Mouse (Mus musculus): Measurements from ENCODE around the gene Nek6. TPM values are rescaled to one million over a fixed set of nuclear protein-coding genes. Genes with fewer than 3 reads are reported as not detected.

Nek6 gene
- 25.4 and 40.4 TPM in 2 replicates for polyA plus RNA-seq (2015; fragmentation: Nextera tagmentation; extraction: Ambion mirVana)

GRCm38 (mm10) chr2:38511487-38512307 is at the start of gene Nek6:
TSS of gene Nek6 (plus strand) at chr2:38511643.

GRCm38 (mm10) chr2:38643625-38644427 is 132.4 kb downstream of the Nek6 start, which contains the start of gene Psmb7:
TSS of gene Psmb7 (minus strand) at chr2:38644087.

Small RNA genes lying within 50 kb of the gene (microRNA-seq; reads per million reads assigned to microRNA genes)
- not detected for gene Gm27634 (ENCODE audit: borderline replicate concordance, insufficient number of aligned reads)

Other genes starting within 250 kb of the Nek6 start
- gene Dennd1a, start 224.3 kb upstream of the Nek6 start, polyA plus RNA-seq (2015; fragmentation: Nextera tagmentation; extraction: Ambion mirVana) = 9.1 and 10.0 TPM in 2 replicates
- gene Lhx2, start 172.4 kb upstream of the Nek6 start, polyA plus RNA-seq (2015; fragmentation: Nextera tagmentation; extraction: Ambion mirVana) = 0.07 and 0.33 TPM in 2 replicates
- gene Psmb7, start 132.4 kb downstream of the Nek6 start, polyA plus RNA-seq (2015; fragmentation: Nextera tagmentation; extraction: Ambion mirVana) = 261 and 305 TPM in 2 replicates
- gene Nr5a1, start 202.9 kb downstream of the Nek6 start, polyA plus RNA-seq (2015; fragmentation: Nextera tagmentation; extraction: Ambion mirVana) = 60.4 and 189 TPM in 2 replicates